Mouse (Mus musculus) G1E (cell line): ENCODE measurements at regions not wholly inside any gene's neighbourhood (a gene's known extent, or its start where the extent isn't known, plus 50 kb on each side); places are given as distances from the start of the nearest gene placed in this dataset.

ENCODE experiments used
- ATAC-seq: 2 replicates; pipeline ENCODE4 v1.8.0; 2016; ENCODE audit warnings: mild to moderate bottlenecking; ENCODE audit not compliant: insufficient number of reproducible peaks, poor library complexity, low FRiP score, severe bottlenecking; ENCODE audit errors: extremely low read depth
- DNase-seq: peaks from one replicate; pipeline ENCODE4 v3.0.0; 2012; ENCODE audit warnings: low spot score
- H3K27me3 ChIP-seq: 2 replicates; pipeline ENCODE4 v1.6.1; 2012; ENCODE audit warnings: mild to moderate bottlenecking, low read length, inconsistent platforms; ENCODE audit not compliant: insufficient read depth
- H3K36me3 ChIP-seq: replicated peaks from 2 replicates; pipeline ENCODE3; 2012; ENCODE audit warnings: mild to moderate bottlenecking, inconsistent platforms
- H3K4me1 ChIP-seq: 2 replicates; pipeline ENCODE4 v1.6.1; 2012; ENCODE audit warnings: low read depth, low read length, inconsistent platforms, mixed read lengths; ENCODE audit not compliant: insufficient read depth
- H3K4me3 ChIP-seq: 2 replicates; pipeline ENCODE4 v1.5.1; 2012; ENCODE audit warnings: low read depth, mild to moderate bottlenecking, inconsistent platforms, low read length, moderate library complexity, mixed read lengths
- H3K9me3 ChIP-seq: replicated peaks from 2 replicates; pipeline ENCODE4 v1.6.1; 2012; ENCODE audit warnings: inconsistent platforms
- CTCF ChIP-seq: IDR thresholded peaks from 2 replicates; pipeline ENCODE4 v1.5.1; 2012; ENCODE audit warnings: low read depth, low read length, inconsistent platforms, mixed read lengths
- GATA1 ChIP-seq: IDR thresholded peaks from 2 replicates; pipeline ENCODE4 v1.6.1; 2012; ENCODE audit warnings: borderline replicate concordance, low read length, inconsistent platforms, mixed read lengths
- GATA2 ChIP-seq: IDR thresholded peaks from 2 replicates; pipeline ENCODE4 v1.6.1; 2012; ENCODE audit warnings: low read depth, low read length, inconsistent platforms, borderline replicate concordance
- POLR2AphosphoS5 ChIP-seq: IDR thresholded peaks from 2 replicates; pipeline ENCODE4 v1.6.1; 2012; ENCODE audit warnings: low read depth, low read length, inconsistent platforms; ENCODE audit not compliant: insufficient replicate concordance
- TAL1 ChIP-seq: conservative IDR thresholded peaks from 2 replicates; pipeline ENCODE4 v1.6.1; 2012; ENCODE audit warnings: low read depth, low read length, inconsistent platforms, mixed read lengths

GRCm38 (mm10) chr2:71607087-71607502 is 60.5 kb upstream of the Dlx2 start:
- no peaks in the 10 kb centered on the region for H3K36me3 ChIP-seq
- TF ChIP-seq GATA2 = no peak
- no peak for TF ChIP-seq POLR2AphosphoS5
- no peak for TF ChIP-seq GATA1
- TF ChIP-seq CTCF = no peak
- no peak for TF ChIP-seq TAL1
- H3K27me3 ChIP-seq = peaks cover 4% of the 10 kb centered on the region
- ATAC-seq = no peak
- DNase-seq = no peak
- H3K4me3 ChIP-seq = no peak overlapping the region
- no peaks in the 10 kb centered on the region for H3K9me3 ChIP-seq
- H3K4me1 ChIP-seq = no peaks in the 10 kb centered on the region

GRCm38 (mm10) chr2:71613216-71613615 is 66.7 kb upstream of the Dlx2 start:
- H3K9me3 ChIP-seq = no peaks in the 10 kb centered on the region
- ATAC-seq (no peak), DNase-seq (no peak)
- peaks cover 15% of the 10 kb centered on the region for H3K27me3 ChIP-seq
- H3K36me3 ChIP-seq = no peaks in the 10 kb centered on the region
- no peak overlapping the region for H3K4me3 ChIP-seq
- no peaks in the 10 kb centered on the region for H3K4me1 ChIP-seq
- TF ChIP-seq GATA2 = no peak
- no peak for TF ChIP-seq CTCF
- no peak for TF ChIP-seq GATA1
- no peak for TF ChIP-seq TAL1
- no peak for TF ChIP-seq POLR2AphosphoS5

GRCm38 (mm10) chr2:71616526-71616925 is 70.0 kb upstream of the Dlx2 start:
- H3K36me3 ChIP-seq = no peaks in the 10 kb centered on the region
- H3K4me3 ChIP-seq = no peak overlapping the region
- no peaks in the 10 kb centered on the region for H3K9me3 ChIP-seq
- H3K4me1 ChIP-seq = no peaks in the 10 kb centered on the region
- no peak for DNase-seq
- no peak for ATAC-seq
- peaks cover 10% of the 10 kb centered on the region for H3K27me3 ChIP-seq
- no peak for TF ChIP-seq GATA2
- TF ChIP-seq TAL1 = no peak
- no peak for TF ChIP-seq POLR2AphosphoS5
- TF ChIP-seq GATA1 = no peak
- no peak for TF ChIP-seq CTCF

GRCm38 (mm10) chr2:71621458-71621857 is 74.9 kb upstream of the Dlx2 start:
- Histone ChIP-seq H3K27me3 (peaks cover 9% of the 10 kb centered on the region; the same call in 1 of the 2 replicates), H3K4me3 (no peak overlapping the region), H3K36me3 (no peaks in the 10 kb centered on the region), H3K9me3 (no peaks in the 10 kb centered on the region), H3K4me1 (no peaks in the 10 kb centered on the region)
- no peak for TF ChIP-seq POLR2AphosphoS5
- TF ChIP-seq TAL1 = no peak
- no peak for TF ChIP-seq GATA1
- TF ChIP-seq CTCF = no peak
- no peak for TF ChIP-seq GATA2
- no peak for DNase-seq
- no peak for ATAC-seq

GRCm38 (mm10) chr2:71622532-71623099 is 76.1 kb upstream of the Dlx2 start:
- H3K4me1 ChIP-seq = no peaks in the 10 kb centered on the region

GRCm38 (mm10) chr2:71623134-71623533 is 76.6 kb upstream of the Dlx2 start:
- no peak overlapping the region for H3K4me3 ChIP-seq
- TF ChIP-seq CTCF = no peak
- TF ChIP-seq GATA2 = no peak
- TF ChIP-seq TAL1 = no peak
- no peak for TF ChIP-seq POLR2AphosphoS5
- TF ChIP-seq GATA1 = no peak
- no peaks in the 10 kb centered on the region for H3K9me3 ChIP-seq
- H3K36me3 ChIP-seq = no peaks in the 10 kb centered on the region
- no peaks in the 10 kb centered on the region for H3K4me1 ChIP-seq
- ATAC-seq = no peak
- no peak for DNase-seq
- H3K27me3 ChIP-seq = peaks cover 7% of the 10 kb centered on the region; the same call in 1 of the 2 replicates

More at GRCm38 (mm10) chr2:71622532-71623099, 76.1 kb upstream of the Dlx2 start:
- Histone ChIP-seq H3K36me3 (no peaks in the 10 kb centered on the region), H3K27me3 (peaks cover 7% of the 10 kb centered on the region; the same call in 1 of the 2 replicates), H3K9me3 (no peaks in the 10 kb centered on the region), H3K4me3 (no peak overlapping the region)
- TF ChIP-seq CTCF (no peak), TAL1 (no peak), POLR2AphosphoS5 (no peak), GATA1 (no peak), GATA2 (no peak)
- DNase-seq (no peak), ATAC-seq (no peak)
